Mouse (Mus musculus): ENCODE measurements around the gene Olfr789.

Gene Olfr789

GRCm38 (mm10) chr10:129484452-129484851 lies at the start of gene Olfr789:
Olfr789 (plus strand) TSS chr10:129484752.
- DNase-seq (ENCODE audit: low spot score): no peak

DNA sequence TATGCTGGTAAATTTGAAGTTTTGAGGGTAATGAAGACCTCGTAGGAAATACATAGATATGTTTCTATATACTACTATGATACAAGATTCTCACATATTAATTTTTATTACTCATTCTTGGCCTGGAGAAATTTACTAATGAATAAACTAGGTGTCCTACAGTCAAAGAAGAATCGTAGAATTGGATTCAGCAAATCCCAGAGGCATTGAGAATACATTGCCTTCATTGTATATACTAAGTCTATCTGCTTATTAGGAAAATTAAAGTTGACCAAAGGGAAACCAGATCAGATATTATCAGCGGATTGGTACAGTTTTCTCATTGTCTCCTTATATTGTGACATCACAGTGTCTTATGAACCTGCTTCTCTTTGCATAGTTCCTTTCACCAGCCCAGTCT lies 23.0 kb upstream of the Olfr789 start, which contains the start of gene Olfr787:
Olfr787 (plus strand) TSS at position 301 of the 400 bp plus-strand sequence.
- no peak for DNase-seq (ENCODE audit: low spot score)

- DNase-seq (ENCODE audit: low spot score): no peak
Measured at GRCm38 (mm10) chr10:129470698-129471097, 13.9 kb upstream of the Olfr789 start, which contains the start of gene Olfr788. Olfr788 (plus strand) TSS chr10:129470998.

DNA sequence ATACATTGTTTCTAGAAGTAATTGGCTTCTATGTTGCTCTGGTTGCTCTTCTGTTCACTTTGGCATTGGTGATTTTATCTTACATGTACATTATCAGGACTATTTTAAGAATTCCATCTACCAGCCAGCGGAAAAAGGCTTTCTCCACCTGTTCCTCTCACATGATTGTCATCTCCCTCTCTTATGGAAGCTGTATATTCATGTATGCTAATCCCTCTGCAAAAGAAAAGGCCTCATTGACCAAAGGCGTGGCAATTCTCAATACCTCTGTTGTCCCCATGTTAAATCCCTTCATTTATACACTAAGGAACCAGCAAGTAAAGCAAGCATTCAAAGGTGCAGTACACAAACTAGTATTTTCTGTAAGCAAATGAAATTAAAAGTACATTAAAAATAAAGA lies 11.3 kb upstream of the Olfr789 start:
- DNase-seq (ENCODE audit: low spot score): no peak

DNA sequence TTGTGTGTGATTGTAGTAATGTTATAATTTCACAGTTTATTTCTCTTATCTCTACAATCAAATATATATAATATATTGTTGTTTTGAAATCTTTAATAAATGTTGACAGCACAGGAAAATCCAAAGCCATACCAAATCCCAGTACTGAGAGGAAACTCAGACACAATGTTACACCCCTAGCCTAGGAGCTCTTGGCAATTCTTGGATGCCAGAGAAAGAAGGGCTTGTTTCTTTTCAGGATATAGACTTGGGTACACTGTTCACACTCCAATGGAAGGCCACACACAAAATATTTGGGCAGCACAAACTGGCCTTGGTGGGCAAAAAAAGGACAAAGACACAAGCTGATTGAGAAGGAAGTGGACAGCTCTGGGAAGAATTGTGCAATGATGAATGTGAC lies 10.8 kb upstream of the Olfr789 start:
- DNase-seq (ENCODE audit: low spot score): no peak

DNA sequence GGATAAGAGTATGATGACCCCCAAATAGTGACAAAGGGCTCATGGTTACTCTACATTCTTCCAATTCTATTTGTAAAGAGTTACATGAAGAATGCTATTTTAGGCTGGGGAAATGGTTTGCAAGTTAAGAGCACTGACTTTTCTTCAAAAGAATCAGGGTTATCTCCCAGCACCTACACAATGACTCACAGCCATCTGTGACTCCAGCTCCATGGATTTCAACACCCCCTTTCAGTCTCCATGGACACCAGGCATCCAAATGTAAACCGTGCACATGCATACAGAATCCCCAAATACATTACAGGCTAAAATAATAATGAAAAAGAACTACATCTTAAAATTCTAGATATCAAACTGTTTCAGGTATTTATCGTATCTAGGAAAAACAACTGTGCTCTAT lies 5.5 kb downstream of the Olfr789 start:
- no peak for DNase-seq (ENCODE audit: low spot score)

GRCm38 (mm10) chr10:129498192-129498591 lies 13.6 kb downstream of the Olfr789 start, which contains the start of gene Olfr790:
Olfr790 (plus strand) TSS chr10:129498492.
- DNase-seq (ENCODE audit: low spot score): no peak

- DNase-seq (ENCODE audit: low spot score): no peak
Measured at GRCm38 (mm10) chr10:129521492-129521891, 36.9 kb downstream of the Olfr789 start, which contains the start of gene Olfr791. Olfr791 (plus strand) TSS chr10:129521792.

DNA sequence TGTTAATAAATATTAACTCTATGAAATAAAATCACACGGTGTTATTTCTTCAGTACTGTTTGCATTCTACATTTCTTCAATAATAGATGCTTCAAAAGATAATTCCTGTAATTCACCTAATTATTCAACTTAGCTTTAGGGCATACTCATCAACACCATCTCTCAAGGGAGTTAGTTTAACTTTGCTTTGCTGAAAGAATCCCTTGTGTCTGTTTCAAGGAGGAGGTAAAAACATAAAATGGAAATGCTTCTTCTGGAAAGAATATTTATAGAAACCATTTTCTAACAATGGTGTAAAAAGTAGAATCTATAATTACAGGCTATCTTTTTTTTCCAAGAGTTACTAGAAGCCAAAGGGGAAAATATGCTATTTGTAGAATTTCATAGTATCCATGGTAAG lies 54.3 kb downstream of the Olfr789 start, which contains the start of gene Olfr792:
Olfr792 (plus strand) TSS at position 301 of the 400 bp plus-strand sequence.
- no peak for DNase-seq (ENCODE audit: low spot score)
